Mouse (Mus musculus) B cell, adult 2 months (primary cell): Measurements from ENCODE around the gene Rhoa.

Experiments used
- DNase-seq, 2 experiments: peaks; one replicate each; pipeline ENCODE4 v3.0.0; 2022

Rhoa gene

DNA sequence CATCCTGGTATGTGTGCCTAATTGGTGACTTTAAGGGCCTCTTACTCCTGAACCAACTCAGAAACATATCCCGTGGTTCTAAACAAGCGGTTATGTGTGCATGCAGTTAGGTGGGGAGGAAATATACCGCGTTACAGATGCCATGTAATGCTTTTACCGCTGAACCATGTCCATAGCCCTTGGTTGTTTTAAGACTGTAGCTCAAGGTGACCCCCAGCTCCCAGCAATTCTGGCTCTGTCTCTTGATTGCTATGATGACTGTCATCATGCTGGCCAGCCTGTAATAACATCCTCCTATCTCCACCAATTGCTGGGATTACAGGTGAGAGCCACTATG, 35.2 kb downstream of the Rhoa start:
- DNase-seq = no peak

DNA sequence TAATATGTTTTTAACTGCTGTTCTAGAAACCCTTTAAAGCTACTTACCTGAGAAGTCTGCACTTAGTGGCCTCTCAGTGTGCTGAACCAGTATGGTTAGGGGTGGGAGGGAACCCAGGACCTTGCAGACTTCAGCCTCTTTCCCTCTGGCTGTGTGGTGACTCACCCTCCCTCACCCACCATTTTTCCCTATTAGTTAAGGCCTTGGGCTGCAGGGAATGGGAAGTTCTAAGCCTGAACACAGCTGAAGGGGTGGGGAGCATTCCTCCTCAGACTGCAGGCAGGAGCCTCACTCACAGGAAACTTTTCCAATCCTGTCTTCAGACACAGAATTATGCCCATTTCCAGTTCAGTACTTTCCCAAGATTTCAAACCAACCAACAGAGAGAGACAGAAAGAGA, 35.9 kb downstream of the Rhoa start:
- no peak for DNase-seq

DNA sequence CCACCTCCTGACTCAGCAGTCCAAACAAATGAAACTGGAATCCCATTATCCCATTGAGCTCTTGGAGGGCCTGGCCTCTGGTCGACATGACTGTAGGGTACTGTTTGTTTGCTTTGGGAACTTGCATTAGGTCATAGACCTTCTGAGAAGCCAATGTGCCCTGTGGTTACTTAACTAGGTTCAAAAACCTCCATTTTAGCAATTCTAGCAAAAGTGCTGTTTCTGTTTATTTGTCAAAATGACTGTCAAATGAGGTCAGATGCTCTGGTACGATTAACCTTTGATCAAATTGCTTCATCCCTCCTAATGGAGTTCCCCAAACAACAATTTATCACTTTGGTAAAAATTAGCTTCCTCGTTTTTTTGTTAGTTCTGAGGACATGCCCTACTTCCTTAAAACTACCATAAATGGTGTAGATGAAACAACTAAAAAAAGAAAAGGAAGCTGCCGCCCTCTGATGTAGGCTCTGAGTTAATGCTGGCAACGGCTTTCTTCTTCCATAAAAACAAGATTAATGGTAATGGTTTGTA, 36.4 kb downstream of the Rhoa start:
- DNase-seq = peak; percentile 47 to 49

DNA sequence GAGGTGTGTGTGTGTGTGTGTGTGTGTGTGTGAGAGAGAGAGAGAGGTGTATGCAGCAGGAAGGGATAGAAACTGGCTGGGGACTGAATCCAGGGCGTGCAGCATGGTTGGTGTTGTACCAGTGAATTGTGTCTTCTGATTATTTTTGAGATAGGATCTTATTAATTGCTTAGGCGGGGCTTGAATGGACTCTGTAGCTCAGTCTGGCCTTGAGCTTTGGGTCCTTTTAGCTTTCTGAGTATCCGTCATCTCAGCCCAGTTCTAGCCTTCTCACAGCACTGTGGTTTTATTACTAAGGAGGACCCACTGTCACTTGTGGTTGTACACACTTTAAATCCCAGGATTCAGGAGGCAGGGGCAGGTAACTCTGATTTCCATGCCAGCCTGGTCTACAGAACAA, 37.4 kb downstream of the Rhoa start:
- DNase-seq = no peak

GRCm38 (mm10) chr9:108343835-108344234, 37.9 kb downstream of the Rhoa start:
- no peak for DNase-seq

- no peak for DNase-seq
These were observed 38.5 kb downstream of the Rhoa start for GRCm38 (mm10) chr9:108344471-108344870.

GRCm38 (mm10) chr9:108347024-108347423, 41.1 kb downstream of the Rhoa start:
- DNase-seq = peak in 1 of 2 experiments; percentile 19

DNA sequence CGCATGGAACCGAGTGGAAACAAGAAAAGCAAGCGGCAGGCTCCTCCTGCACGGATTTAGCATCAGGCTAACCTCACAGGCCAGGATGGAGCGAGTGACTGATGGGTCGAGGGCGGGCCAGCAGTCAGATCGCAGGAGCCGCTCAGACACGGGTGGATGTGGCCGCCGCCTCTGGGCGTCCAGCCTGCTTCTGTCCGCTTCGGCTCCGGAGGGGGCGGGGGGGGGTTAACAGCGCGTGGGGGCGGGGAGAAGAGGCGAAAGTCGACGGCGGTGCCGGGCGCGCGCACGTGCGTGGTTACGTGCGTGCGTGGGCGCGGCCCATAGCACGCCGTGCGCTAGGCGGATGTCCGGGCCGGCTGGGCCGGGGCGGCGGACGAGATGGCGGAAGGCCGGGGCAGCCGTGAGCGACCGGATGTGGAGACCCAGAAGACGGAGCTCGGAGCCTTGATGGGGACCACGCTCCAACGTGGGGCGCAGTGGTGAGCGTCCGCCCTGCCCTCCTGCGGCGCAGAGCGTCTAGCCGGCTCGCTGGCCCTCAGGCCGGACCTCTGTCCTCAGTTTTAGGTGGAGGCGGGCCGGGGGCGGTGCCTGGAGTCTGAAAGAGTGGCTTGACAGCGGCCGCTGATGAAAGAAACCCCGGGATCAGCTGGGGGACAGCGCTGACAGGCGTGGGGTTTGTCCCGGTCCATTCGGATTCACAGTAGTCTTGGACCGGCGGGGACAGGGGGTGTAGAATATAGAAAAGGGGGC, 41.8 kb downstream of the Rhoa start, which contains the start of gene Usp4:
Gene Usp4, plus strand, starts transcription at position 314 of the 750 bp plus-strand sequence.
- peak; percentile 87 to 89 for DNase-seq

- no peak for DNase-seq
These were observed 42.4 kb downstream of the Rhoa start for GRCm38 (mm10) chr9:108348290-108348680.

- DNase-seq = no peak
These were observed 43.8 kb downstream of the Rhoa start for GRCm38 (mm10) chr9:108349727-108350126.

DNA sequence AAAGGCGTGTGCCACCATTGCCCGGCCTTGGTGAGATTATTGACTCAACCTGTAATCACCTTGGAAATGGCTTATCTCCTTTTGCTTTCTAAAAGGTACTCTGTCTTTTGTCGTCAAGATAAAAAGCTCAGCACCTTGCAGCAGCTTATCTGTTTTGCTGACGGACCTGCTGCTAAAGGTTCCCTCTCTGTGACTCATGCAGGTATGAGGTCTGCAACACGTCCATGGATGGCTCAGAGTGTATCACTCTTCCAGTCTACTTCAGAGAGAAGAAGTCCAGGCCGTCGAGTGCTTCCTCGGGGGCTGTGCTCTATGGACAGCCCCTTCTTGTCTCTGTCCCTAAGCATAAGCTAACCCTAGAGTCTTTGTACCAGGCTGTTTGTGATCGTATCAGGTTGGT, 72.3 kb downstream of the Rhoa start:
- DNase-seq = no peak

GRCm38 (mm10) chr9:108378736-108379135, 72.8 kb downstream of the Rhoa start:
- no peak for DNase-seq

- no peak for DNase-seq
These were observed 73.4 kb downstream of the Rhoa start for GRCm38 (mm10) chr9:108379294-108379693.

DNA sequence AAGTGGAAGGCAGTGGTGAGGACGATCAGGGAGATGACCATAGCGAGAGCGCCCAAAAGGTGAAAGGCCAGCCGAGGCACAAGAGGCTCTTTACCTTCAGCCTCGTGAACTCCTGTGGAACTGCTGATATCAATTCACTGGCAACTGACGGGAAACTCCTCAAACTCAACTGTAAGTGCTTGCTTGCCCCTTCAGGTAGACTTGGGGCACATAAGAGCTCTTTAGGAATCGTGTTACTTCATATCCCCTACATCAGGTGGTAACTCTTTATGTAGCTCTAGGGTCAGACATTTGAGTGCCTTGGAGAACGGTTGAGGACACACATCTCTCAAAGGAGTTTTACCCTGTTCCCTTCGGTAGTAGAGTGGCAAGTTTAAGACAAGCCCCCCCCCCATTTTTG, 75.5 kb downstream of the Rhoa start:
- no peak for DNase-seq

DNA sequence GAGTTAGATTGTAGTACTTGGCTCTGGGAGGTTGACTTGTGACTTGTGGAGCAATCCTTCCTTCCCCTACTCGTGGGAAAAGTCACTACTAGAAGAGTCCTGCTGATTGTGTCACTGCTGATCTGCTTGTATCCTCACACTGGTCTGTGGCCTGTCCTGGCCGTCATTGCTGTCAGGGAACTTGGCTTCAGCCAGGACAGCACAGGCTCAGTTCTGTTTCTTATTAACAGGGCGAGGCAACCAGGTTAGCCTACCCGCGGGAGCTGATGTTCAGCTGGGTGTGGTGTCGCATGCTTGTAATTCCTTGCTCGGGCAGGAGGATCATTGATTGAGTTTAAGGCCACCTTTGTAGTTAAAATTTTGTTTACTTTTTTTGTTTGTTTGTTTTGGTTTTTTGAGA, 79.1 kb downstream of the Rhoa start:
- no peak for DNase-seq

GRCm38 (mm10) chr9:108386816-108387215, 80.9 kb downstream of the Rhoa start:
- no peak for DNase-seq
